Mouse (Mus musculus): ENCODE data around the gene Ube2f. TPM values are rescaled to one million over a fixed set of nuclear protein-coding genes. Genes with fewer than 3 reads are reported as not detected.

Gene Ube2f
- polyA plus RNA-seq, 1 experiment from 2014 or later: 68.8 TPM

DNA sequence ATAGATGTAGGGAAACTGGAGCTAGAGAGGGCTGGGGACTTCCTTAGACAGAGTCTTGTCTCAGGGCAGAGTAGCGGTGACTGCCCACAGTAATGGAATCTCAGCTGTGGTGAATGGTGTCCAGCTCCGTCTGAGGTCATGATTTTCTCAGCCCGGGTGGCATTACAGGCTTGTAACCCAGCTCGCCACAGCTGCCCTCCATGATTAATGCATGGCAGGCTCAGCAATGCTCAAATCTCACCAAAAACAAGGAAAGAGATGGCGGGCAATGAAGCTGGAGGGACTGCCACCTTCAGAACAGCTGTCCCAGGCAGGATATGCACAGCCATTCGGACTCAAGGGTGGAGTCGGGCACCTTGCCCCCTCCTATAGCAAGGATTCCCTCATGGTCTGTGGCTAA, 87.3 kb downstream of the Ube2f start:
- H3K4me1 ChIP-seq (replicated peaks): no peaks in the 10 kb centered on the region
- H3K4me2 ChIP-seq: no peak overlapping the region
- no peaks in the 10 kb centered on the region for H3K9me3 ChIP-seq
- ATAC-seq (ENCODE audit: low read depth): no peak
- H3K4me3 ChIP-seq: no peak overlapping the region
- H3K27ac ChIP-seq (replicated peaks): no peak overlapping the region
- no peak overlapping the region for H3K9ac ChIP-seq
- H3K36me3 ChIP-seq: no peaks in the 10 kb centered on the region
- 84% methylated on average over 7 of the region's 7 CpGs for WGBS
- peaks cover 7% of the 10 kb centered on the region; the same call in 1 of the 2 replicates for H3K27me3 ChIP-seq

Other genes with a start within 250 kb of the Ube2f start
- 0.21 and 0.29 TPM in 2 replicates for gene Rbm44, start 105.2 kb upstream of the Ube2f start, polyA plus RNA-seq (2015; fragmentation: Nextera tagmentation; extraction: Ambion mirVana)
- gene Ramp1, start 70.5 kb upstream of the Ube2f start, polyA plus RNA-seq (2015; fragmentation: Nextera tagmentation; extraction: Ambion mirVana): 2.7 and 3.2 TPM in 2 replicates
- 11.8 and 12.8 TPM in 2 replicates for gene Scly, start 48.0 kb downstream of the Ube2f start, polyA plus RNA-seq (2015; fragmentation: Nextera tagmentation; extraction: Ambion mirVana)
- gene Espnl, start 71.8 kb downstream of the Ube2f start, polyA plus RNA-seq (2015; fragmentation: Nextera tagmentation; extraction: Ambion mirVana): 0.06 and 0.24 TPM in 2 replicates
- gene Klhl30, start 100.7 kb downstream of the Ube2f start, polyA plus RNA-seq (2015; fragmentation: Nextera tagmentation; extraction: Ambion mirVana): 0.25 and 0.37 TPM in 2 replicates
- 0.26 and 0.47 TPM in 2 replicates for gene Erfe, start 116.1 kb downstream of the Ube2f start, polyA plus RNA-seq (2015; fragmentation: Nextera tagmentation; extraction: Ambion mirVana)
- gene Ilkap, start 148.5 kb downstream of the Ube2f start, polyA plus RNA-seq (2015; fragmentation: Nextera tagmentation; extraction: Ambion mirVana): 138 and 141 TPM in 2 replicates
- gene Hes6, start 163.7 kb downstream of the Ube2f start, polyA plus RNA-seq (2015; fragmentation: Nextera tagmentation; extraction: Ambion mirVana): 146 and 163 TPM in 2 replicates
- 3.3 and 4.1 TPM in 2 replicates for gene Per2, start 209.0 kb downstream of the Ube2f start, polyA plus RNA-seq (2015; fragmentation: Nextera tagmentation; extraction: Ambion mirVana)
- 9.2 and 10.4 TPM in 2 replicates for gene Traf3ip1, start 244.3 kb downstream of the Ube2f start, polyA plus RNA-seq (2015; fragmentation: Nextera tagmentation; extraction: Ambion mirVana)